Mouse (Mus musculus) limb, embryonic 14.5 days (tissue): ENCODE measurements at regions not wholly inside any gene's neighbourhood (a gene's known extent, or its start where the extent isn't known, plus 50 kb on each side); places are given as distances from the start of the nearest gene placed in this dataset.

Source experiments
- ATAC-seq: fragments of 200-750 bp; cut with Nextera tagmentation; 2 replicates; pipeline ENCODE4 v1.8.0; 2017; ENCODE audit warnings: low read depth, moderate number of reproducible peaks, moderate TSS enrichment; ENCODE audit not compliant: low FRiP score
- DNase-seq: peaks from one replicate; pipeline ENCODE4 v3.0.0-alpha.2; 2015; ENCODE audit warnings: low spot score
- H3K27ac ChIP-seq: fragments of 300-500 bp; sonication (generic); replicated peaks from 2 replicates; pipeline ENCODE4 v1.5.1; 2014; ENCODE audit warnings: low read depth, mild to moderate bottlenecking, low read length, moderate library complexity, mixed read lengths
- H3K27me3 ChIP-seq: fragments of 300-500 bp; sonication (generic); 2 replicates; pipeline ENCODE4 v1.6.1; 2014; ENCODE audit warnings: low read length, mixed read lengths; ENCODE audit not compliant: control insufficient read depth, insufficient read depth
- H3K36me3 ChIP-seq: fragments of 300-500 bp; sonication (generic); 2 replicates; pipeline ENCODE4 v1.6.1; 2014; ENCODE audit warnings: mild to moderate bottlenecking, low read length, moderate library complexity, mixed read lengths; ENCODE audit not compliant: control insufficient read depth, insufficient read depth
- H3K4me1 ChIP-seq: fragments of 300-500 bp; sonication (generic); 2 replicates; pipeline ENCODE4 v1.6.1; 2014; ENCODE audit warnings: antibody characterized with exemption, low read length, mixed read lengths; ENCODE audit not compliant: control insufficient read depth, insufficient read depth
- H3K4me2 ChIP-seq: fragments of 300-500 bp; sonication (generic); replicated peaks from 2 replicates; pipeline ENCODE4 v1.6.1; 2014; ENCODE audit warnings: low read depth, mild to moderate bottlenecking, low read length, moderate library complexity; ENCODE audit not compliant: severe bottlenecking
- H3K4me3 ChIP-seq: fragments of 300-500 bp; sonication (generic); replicated peaks from 2 replicates; pipeline ENCODE4 v1.5.1; 2014; ENCODE audit warnings: low read length
- H3K9ac ChIP-seq: fragments of 300-500 bp; sonication (generic); 2 replicates; pipeline ENCODE4 v1.6.1; 2014; ENCODE audit warnings: mild to moderate bottlenecking, low read depth, low read length, moderate library complexity; ENCODE audit not compliant: severe bottlenecking
- H3K9me3 ChIP-seq: fragments of 300-500 bp; sonication (generic); 2 replicates; pipeline ENCODE4 v1.6.1; 2016; ENCODE audit warnings: low read length; ENCODE audit not compliant: control insufficient read depth
- POLR2A ChIP-seq: fragments of 200-500 bp; IDR thresholded peaks from 2 replicates; pipeline ENCODE4 v1.8.0; 2012; ENCODE audit warnings: inconsistent platforms, mild to moderate bottlenecking, moderate library complexity, borderline replicate concordance; ENCODE audit not compliant: insufficient read depth, insufficient read length; ENCODE audit errors: extremely low read depth
- whole genome bisulfite sequencing: fragments of 180-500 bp; shearing (Covaris S2); extraction: QIAGEN DNeasy Blood & Tissue Kit; methylation state at CpG from one replicate; pipeline ENCODE4 v1.1.7; 2014; 5-methylcytosine and 5-hydroxymethylcytosine counted together

- H3K9me3 ChIP-seq = no peaks in the 10 kb centered on the region
- H3K4me3 ChIP-seq = no peak overlapping the region
- no peak for DNase-seq
- WGBS = 90% methylated on average over 2 of the region's 2 CpGs
- no peak for ATAC-seq
- no peak overlapping the region for H3K27ac ChIP-seq
- no peak overlapping the region for H3K4me2 ChIP-seq
- TF ChIP-seq POLR2A = no peak
- no peaks in the 10 kb centered on the region for H3K27me3 ChIP-seq
- no peaks in the 10 kb centered on the region for H3K36me3 ChIP-seq
- H3K4me1 ChIP-seq = peaks cover 22% of the 10 kb centered on the region
- H3K9ac ChIP-seq = no peak overlapping the region
Measured at GRCm38 (mm10) chr1:77221900-77222299, 293.0 kb downstream of the Epha4 start.

DNA sequence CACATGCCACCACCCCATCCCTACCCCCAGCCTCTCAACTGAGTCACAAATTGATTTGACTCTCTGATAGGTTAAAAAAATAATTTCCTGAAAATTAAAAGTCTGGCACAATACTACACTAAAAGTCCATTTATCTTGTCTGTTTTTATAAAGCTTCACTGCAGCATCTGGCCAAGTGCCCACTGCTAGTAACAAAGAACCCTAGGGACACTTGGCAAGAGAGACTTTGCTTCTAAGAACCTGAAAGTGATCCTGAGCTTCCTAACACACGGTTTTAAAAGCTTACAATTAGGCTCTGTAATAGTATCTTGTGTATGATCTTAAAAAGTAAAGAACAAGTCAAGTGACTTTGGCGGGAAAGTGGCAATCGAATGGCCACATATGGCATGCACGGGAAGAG is 288.3 kb downstream of the Epha4 start:
- H3K27me3 ChIP-seq = no peaks in the 10 kb centered on the region
- H3K4me2 ChIP-seq = no peak overlapping the region
- DNase-seq = no peak
- H3K4me3 ChIP-seq = no peak overlapping the region
- H3K27ac ChIP-seq = no peak overlapping the region
- no peaks in the 10 kb centered on the region for H3K9me3 ChIP-seq
- H3K4me1 ChIP-seq = peaks cover 9% of the 10 kb centered on the region
- no peak for ATAC-seq
- no peak for TF ChIP-seq POLR2A
- no peak overlapping the region for H3K9ac ChIP-seq
- H3K36me3 ChIP-seq = no peaks in the 10 kb centered on the region
- WGBS = 41% methylated on average over 4 of the region's 4 CpGs

- DNase-seq (no peak), ATAC-seq (no peak)
- Histone ChIP-seq H3K27me3 (no peaks in the 10 kb centered on the region), H3K27ac (no peak overlapping the region), H3K4me2 (no peak overlapping the region), H3K4me3 (no peak overlapping the region), H3K9me3 (no peaks in the 10 kb centered on the region), H3K4me1 (peaks cover 9% of the 10 kb centered on the region), H3K9ac (no peak overlapping the region), H3K36me3 (no peaks in the 10 kb centered on the region)
- no peak for TF ChIP-seq POLR2A
- WGBS = 11% methylated on average over 12 of the region's 12 CpGs
Measured at GRCm38 (mm10) chr1:77226991-77227515, 287.8 kb downstream of the Epha4 start.

GRCm38 (mm10) chr1:77227800-77228199 is 287.1 kb downstream of the Epha4 start:
- no peak overlapping the region for H3K9ac ChIP-seq
- TF ChIP-seq POLR2A = no peak
- H3K27ac ChIP-seq = no peak overlapping the region
- H3K4me3 ChIP-seq = no peak overlapping the region
- no peaks in the 10 kb centered on the region for H3K27me3 ChIP-seq
- no peak overlapping the region for H3K4me2 ChIP-seq
- DNase-seq = no peak
- no peak for ATAC-seq
- H3K4me1 ChIP-seq = peaks cover 9% of the 10 kb centered on the region
- no peaks in the 10 kb centered on the region for H3K9me3 ChIP-seq
- whole genome bisulfite sequencing = 35% methylated on average over 6 of the region's 6 CpGs
- H3K36me3 ChIP-seq = no peaks in the 10 kb centered on the region

GRCm38 (mm10) chr1:77229561-77229960 is 285.3 kb downstream of the Epha4 start:
- Histone ChIP-seq H3K9me3 (no peaks in the 10 kb centered on the region), H3K9ac (no peak overlapping the region), H3K4me1 (peaks cover 9% of the 10 kb centered on the region), H3K4me2 (no peak overlapping the region), H3K36me3 (no peaks in the 10 kb centered on the region), H3K27ac (no peak overlapping the region), H3K4me3 (no peak overlapping the region), H3K27me3 (no peaks in the 10 kb centered on the region)
- 80% methylated on average over 4 of the region's 4 CpGs for WGBS
- ATAC-seq (no peak), DNase-seq (no peak)
- TF ChIP-seq POLR2A = no peak

DNA sequence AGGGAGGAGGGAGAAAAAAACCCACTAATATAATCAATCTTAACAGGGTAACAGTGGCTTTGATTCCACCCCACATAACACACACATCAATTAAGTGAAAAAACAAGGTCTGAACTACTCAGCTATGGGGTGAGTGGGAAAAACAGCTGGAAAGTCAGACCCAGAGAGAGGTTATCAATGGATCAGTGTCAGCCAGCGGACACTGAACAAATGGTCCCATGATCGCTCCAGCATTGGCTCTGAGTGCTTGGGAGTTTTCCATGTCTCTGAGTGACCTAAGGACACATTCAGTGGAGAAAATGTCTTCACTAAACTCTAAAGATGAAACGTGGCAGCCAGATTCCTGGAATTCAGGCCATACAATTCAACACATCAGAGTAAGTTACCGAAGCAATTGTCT is 281.9 kb downstream of the Epha4 start:
- H3K27ac ChIP-seq = no peak overlapping the region
- H3K9ac ChIP-seq = no peak overlapping the region
- no peaks in the 10 kb centered on the region for H3K4me1 ChIP-seq
- H3K27me3 ChIP-seq = no peaks in the 10 kb centered on the region
- no peak for ATAC-seq
- no peak for TF ChIP-seq POLR2A
- WGBS = 82% methylated on average over 4 of the region's 4 CpGs
- no peak overlapping the region for H3K4me2 ChIP-seq
- H3K36me3 ChIP-seq = no peaks in the 10 kb centered on the region
- DNase-seq = no peak
- no peak overlapping the region for H3K4me3 ChIP-seq
- no peaks in the 10 kb centered on the region for H3K9me3 ChIP-seq
